Mouse (Mus musculus): ENCODE results near the gene Vrk1. TPM values are rescaled to one million over a fixed set of nuclear protein-coding genes. Genes with fewer than 3 reads are reported as not detected.

Gene Vrk1
- polyA plus RNA-seq, 2 experiments = 60.2 to 103 TPM

DNA sequence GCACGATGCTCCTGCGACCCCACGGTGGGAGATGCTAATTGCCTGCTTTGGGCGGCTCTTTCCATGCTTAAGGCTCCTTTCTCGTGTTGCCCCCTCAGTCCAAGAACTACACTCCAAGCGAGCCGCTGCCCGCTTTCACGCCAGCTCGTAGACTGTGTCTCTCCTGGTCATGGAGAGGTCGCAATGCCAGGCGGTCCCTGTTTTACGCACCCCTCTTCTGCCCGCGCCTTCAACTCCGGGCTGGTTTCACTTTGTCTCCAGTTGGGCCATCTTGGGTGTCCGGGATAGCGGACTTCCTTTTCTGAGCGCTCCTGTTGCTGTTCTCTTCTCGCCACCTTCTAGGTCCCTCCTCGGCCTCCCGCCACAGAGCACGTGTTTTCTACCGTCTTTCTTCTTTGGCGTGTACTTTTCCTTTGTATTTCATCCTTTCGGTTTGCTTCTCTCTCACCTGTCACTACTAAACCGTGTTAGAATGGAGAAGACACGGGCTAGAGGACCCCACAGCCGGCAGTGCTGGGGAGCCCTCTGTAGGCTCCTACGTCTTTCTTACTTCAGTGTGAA, 46.9 kb upstream of the Vrk1 start:
- ATAC-seq (ENCODE audit: insufficient read depth) = peak; percentile 65; the same call in 1 of the 2 replicates
- Histone ChIP-seq H3K4me2 (ENCODE audit: low read depth) (peak overlapping the region; percentile 73), H3K4me3 (ENCODE audit: insufficient read depth in 1 of 2, low read depth in 2 of 2, low read length in 2 of 2) (peak overlapping the region; percentile 53 to 66), H3K9me3 (ENCODE audit: control insufficient read depth, low read length) (no peaks in the 10 kb centered on the region), H3K27ac (no peak overlapping the region), H3K4me1 (replicated peaks; ENCODE audit: control insufficient read depth in 2 of 2, insufficient read depth in 2 of 2, low read length in 1 of 2) (no peaks in the 10 kb centered on the region), H3K27me3 (ENCODE audit: control insufficient read depth, insufficient read depth, low read length) (peaks cover 46% of the 10 kb centered on the region), H3K9ac (replicated peaks) (peak overlapping the region; percentile 31; the same call in 1 of the 2 replicates), H3K36me3 (replicated peaks; ENCODE audit: control insufficient read depth, insufficient read depth, low read depth) (no peaks in the 10 kb centered on the region)
- TF ChIP-seq CTCF (IDR thresholded peaks at IDR 0.05; ENCODE audit: low read depth) = no peak
- TF ChIP-seq EP300 (IDR thresholded peaks at IDR 0.05; ENCODE audit: low read depth) = no peak
- no peak for DNase-seq (ENCODE audit: low read depth in 3 of 3, low spot score in 3 of 3)
- WGBS (ENCODE audit: insufficient replicate concordance) = 4% methylated on average over 30 of the region's 30 CpGs

DNA sequence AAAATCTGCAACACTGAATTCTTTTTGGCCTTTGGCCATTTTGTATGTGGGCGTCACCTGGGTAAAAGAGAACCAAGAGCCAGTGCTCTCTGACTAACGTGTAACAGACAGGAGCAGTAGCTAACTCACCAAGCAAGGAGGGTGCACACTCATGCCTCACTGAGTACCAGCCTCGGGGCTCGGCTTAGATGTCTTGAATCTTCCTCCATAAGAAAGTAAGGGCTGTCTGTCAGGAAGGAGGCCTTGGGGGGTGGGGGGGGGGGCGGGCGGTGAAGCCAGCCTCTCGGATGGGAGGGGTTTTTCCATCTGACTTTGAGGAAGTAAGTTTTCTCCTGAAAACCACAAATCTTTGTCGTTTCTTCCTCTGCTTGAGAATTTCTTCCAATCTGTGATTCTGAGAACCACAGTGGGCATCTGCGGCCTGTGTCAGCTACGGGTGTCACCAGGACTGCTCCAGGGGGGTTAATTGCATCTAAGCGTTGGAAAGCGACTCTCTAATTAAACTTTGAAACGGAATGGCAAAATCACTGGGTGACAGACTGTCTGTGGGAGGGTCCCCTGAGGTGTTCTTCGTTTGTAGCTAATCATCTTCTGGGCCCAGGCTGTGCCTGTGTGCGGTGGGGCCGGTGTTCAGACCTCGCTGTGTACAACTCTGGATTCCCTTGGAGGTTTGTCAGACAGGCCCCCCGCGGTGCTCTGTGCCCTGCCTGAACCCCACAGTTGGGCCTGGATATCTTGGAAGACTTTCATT, 43.0 kb upstream of the Vrk1 start:
- no peaks in the 10 kb centered on the region for H3K9me3 ChIP-seq (ENCODE audit: control insufficient read depth, low read length)
- 27% methylated on average over 19 of the region's 19 CpGs for WGBS (ENCODE audit: insufficient replicate concordance)
- ATAC-seq (ENCODE audit: insufficient read depth) (no peak), DNase-seq (ENCODE audit: low read depth in 3 of 3, low spot score in 3 of 3) (no peak)
- H3K4me1 ChIP-seq (replicated peaks; ENCODE audit: control insufficient read depth in 2 of 2, insufficient read depth in 2 of 2, low read length in 1 of 2) = no peaks in the 10 kb centered on the region
- no peaks in the 10 kb centered on the region for H3K36me3 ChIP-seq (replicated peaks; ENCODE audit: control insufficient read depth, insufficient read depth, low read depth)
- H3K4me2 ChIP-seq (ENCODE audit: low read depth) = no peak overlapping the region
- no peak overlapping the region for H3K4me3 ChIP-seq (ENCODE audit: insufficient read depth in 1 of 2, low read depth in 2 of 2, low read length in 2 of 2)
- peaks cover 25% of the 10 kb centered on the region for H3K27me3 ChIP-seq (ENCODE audit: control insufficient read depth, insufficient read depth, low read length)
- H3K27ac ChIP-seq = no peak overlapping the region
- TF ChIP-seq EP300 (IDR thresholded peaks at IDR 0.05; ENCODE audit: low read depth) (no peak), CTCF (IDR thresholded peaks at IDR 0.05; ENCODE audit: low read depth) (no peak)
- no peak overlapping the region for H3K9ac ChIP-seq (replicated peaks)

DNA sequence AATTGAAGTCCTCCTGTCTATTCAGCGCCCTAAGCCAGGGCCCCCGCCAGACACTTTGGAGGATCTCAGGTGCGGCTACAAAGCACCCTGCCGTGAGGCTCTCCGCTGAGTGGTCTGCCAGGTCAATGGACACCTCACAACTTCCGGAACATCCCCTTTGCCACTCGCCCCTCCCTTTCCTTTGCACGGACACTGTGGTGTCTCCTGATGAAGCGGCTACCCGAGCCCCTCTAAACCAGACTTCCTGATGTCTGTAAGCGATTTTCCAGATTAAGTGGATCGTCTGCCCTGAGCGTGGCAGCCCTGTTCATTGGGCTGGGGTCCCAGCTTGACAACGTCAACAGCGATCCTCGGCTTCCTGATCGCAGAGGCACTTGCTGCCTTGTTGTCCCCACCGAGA, 42.2 kb upstream of the Vrk1 start:
- Histone ChIP-seq H3K27ac (no peak overlapping the region), H3K4me2 (ENCODE audit: low read depth) (peak overlapping the region; percentile 36), H3K36me3 (replicated peaks; ENCODE audit: control insufficient read depth, insufficient read depth, low read depth) (no peaks in the 10 kb centered on the region), H3K4me1 (replicated peaks; ENCODE audit: control insufficient read depth in 2 of 2, insufficient read depth in 2 of 2, low read length in 1 of 2) (no peaks in the 10 kb centered on the region), H3K9me3 (ENCODE audit: control insufficient read depth, low read length) (no peaks in the 10 kb centered on the region), H3K9ac (replicated peaks) (no peak overlapping the region), H3K4me3 (ENCODE audit: insufficient read depth in 1 of 2, low read depth in 2 of 2, low read length in 2 of 2) (peak overlapping the region; percentile 18 to 35; a peak in 2 of 4 replicates), H3K27me3 (ENCODE audit: control insufficient read depth, insufficient read depth, low read length) (peaks cover 23% of the 10 kb centered on the region)
- 5% methylated on average over 18 of the region's 18 CpGs for WGBS (ENCODE audit: insufficient replicate concordance)
- DNase-seq (ENCODE audit: low read depth in 3 of 3, low spot score in 3 of 3) (no peak), ATAC-seq (ENCODE audit: insufficient read depth) (no peak)
- no peak for TF ChIP-seq CTCF (IDR thresholded peaks at IDR 0.05; ENCODE audit: low read depth)
- no peak for TF ChIP-seq EP300 (IDR thresholded peaks at IDR 0.05; ENCODE audit: low read depth)

DNA sequence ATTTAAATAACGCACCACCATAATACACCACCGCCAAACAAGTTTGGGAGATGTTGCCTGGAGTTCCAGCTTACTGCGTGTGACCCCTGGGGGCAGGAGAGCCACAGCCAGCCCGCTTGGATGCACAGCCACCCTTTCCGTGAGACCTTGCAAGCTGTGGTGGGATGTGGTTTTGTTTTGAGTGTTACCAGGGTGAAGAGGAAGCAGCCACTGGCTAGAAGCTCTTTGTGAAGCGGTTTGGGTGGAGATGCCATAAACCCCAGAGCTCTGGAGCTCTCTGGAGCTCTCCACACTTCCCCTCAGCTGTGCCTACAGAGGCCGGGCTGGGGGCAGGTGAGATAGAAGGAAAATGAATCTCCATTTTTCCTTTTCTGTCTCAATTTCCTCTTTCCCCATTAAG, 38.8 kb upstream of the Vrk1 start:
- no peak for ATAC-seq (ENCODE audit: insufficient read depth)
- TF ChIP-seq CTCF (IDR thresholded peaks at IDR 0.05; ENCODE audit: low read depth) (no peak), EP300 (IDR thresholded peaks at IDR 0.05; ENCODE audit: low read depth) (no peak)

DNA sequence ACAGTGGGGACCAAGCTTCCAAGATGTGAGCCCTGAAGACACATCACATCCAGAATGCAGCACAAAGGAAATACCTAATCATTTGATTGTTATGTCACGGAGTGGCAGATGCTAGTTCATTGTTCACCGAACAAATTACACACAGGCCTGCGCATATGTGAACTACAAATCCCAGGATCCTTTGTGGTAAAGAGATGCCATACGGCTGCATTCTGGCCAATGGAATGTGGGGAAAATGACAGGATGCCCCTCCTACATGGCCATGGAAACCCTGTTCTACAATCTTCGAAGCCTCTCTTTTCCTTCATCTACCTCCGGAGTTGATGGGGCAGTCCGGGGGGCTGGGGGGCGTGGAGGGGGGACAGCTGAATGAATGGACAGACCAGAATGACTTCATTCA, 37.4 kb upstream of the Vrk1 start:
- H3K27me3 ChIP-seq (ENCODE audit: control insufficient read depth, insufficient read depth, low read length) = peaks cover 11% of the 10 kb centered on the region
- H3K4me1 ChIP-seq (replicated peaks; ENCODE audit: control insufficient read depth in 2 of 2, insufficient read depth in 2 of 2, low read length in 1 of 2) = no peaks in the 10 kb centered on the region
- no peak for DNase-seq (ENCODE audit: low read depth in 3 of 3, low spot score in 3 of 3)
- ATAC-seq (ENCODE audit: insufficient read depth) = no peak
- no peaks in the 10 kb centered on the region for H3K9me3 ChIP-seq (ENCODE audit: control insufficient read depth, low read length)
- no peaks in the 10 kb centered on the region for H3K36me3 ChIP-seq (replicated peaks; ENCODE audit: control insufficient read depth, insufficient read depth, low read depth)
- H3K27ac ChIP-seq = no peak overlapping the region
- H3K4me2 ChIP-seq (ENCODE audit: low read depth) = no peak overlapping the region
- H3K4me3 ChIP-seq (ENCODE audit: insufficient read depth in 1 of 2, low read depth in 2 of 2, low read length in 2 of 2) = no peak overlapping the region
- TF ChIP-seq EP300 (IDR thresholded peaks at IDR 0.05; ENCODE audit: low read depth) (no peak), CTCF (IDR thresholded peaks at IDR 0.05; ENCODE audit: low read depth) (no peak)
- 78% methylated on average over 8 of the region's 8 CpGs for WGBS (ENCODE audit: insufficient replicate concordance)
- no peak overlapping the region for H3K9ac ChIP-seq (replicated peaks)

More for the DNA sequence above, 38.8 kb upstream of the Vrk1 start:
- whole genome bisulfite sequencing (ENCODE audit: insufficient replicate concordance) = 26% methylated on average over 7 of the region's 7 CpGs
- Histone ChIP-seq H3K9me3 (ENCODE audit: control insufficient read depth, low read length) (no peaks in the 10 kb centered on the region), H3K4me2 (ENCODE audit: low read depth) (no peak overlapping the region), H3K4me3 (ENCODE audit: insufficient read depth in 1 of 2, low read depth in 2 of 2, low read length in 2 of 2) (no peak overlapping the region), H3K9ac (replicated peaks) (no peak overlapping the region), H3K36me3 (replicated peaks; ENCODE audit: control insufficient read depth, insufficient read depth, low read depth) (no peaks in the 10 kb centered on the region), H3K4me1 (replicated peaks; ENCODE audit: control insufficient read depth in 2 of 2, insufficient read depth in 2 of 2, low read length in 1 of 2) (no peaks in the 10 kb centered on the region), H3K27me3 (ENCODE audit: control insufficient read depth, insufficient read depth, low read length) (peaks cover 20% of the 10 kb centered on the region), H3K27ac (no peak overlapping the region)
- DNase-seq (ENCODE audit: low read depth in 3 of 3, low spot score in 3 of 3) = no peak

Data from liver, embryonic 14.5 days (tissue).